Mouse (Mus musculus) gastrocnemius, adult 2 months (tissue): Measurements from ENCODE around the gene A030005K14Rik. TPM values are rescaled to one million over a fixed set of nuclear protein-coding genes. Genes with fewer than 3 reads are reported as not detected.
A peak's percentile ranks its signal among the peaks of the same experiment; 100 is the strongest.

ENCODE experiments used
- DNase-seq: peaks from one replicate; pipeline ENCODE4 v3.0.0; 2022
- H3K27ac ChIP-seq: fragments of 200-600 bp; 2 replicates; pipeline ENCODE4 v1.8.1; 2022; ENCODE audit warnings: mild to moderate bottlenecking
- H3K4me3 ChIP-seq: fragments of 200-600 bp; 2 replicates; pipeline ENCODE4 v1.8.1; 2022; ENCODE audit warnings: mild to moderate bottlenecking, moderate library complexity
- CTCF ChIP-seq: fragments of 200-600 bp; IDR thresholded peaks from 2 replicates; pipeline ENCODE4 v1.8.1; 2022; ENCODE audit warnings: antibody characterized with exemption, mild to moderate bottlenecking, moderate library complexity
- intact Hi-C: fragments of 180-260 bp; cut with DNase I; formaldehyde crosslinking; loops from one replicate; pipeline ENCODE4 v1.15.1; 2025
- total RNA-seq, 2 experiments: library from RNA; stranded (reverse); gene quantifications; 2 replicates each; pipeline ENCODE4 v1.2.3; 2021

A030005K14Rik gene
- total RNA-seq, 2 experiments from 2014 or later, result not detected

DNA sequence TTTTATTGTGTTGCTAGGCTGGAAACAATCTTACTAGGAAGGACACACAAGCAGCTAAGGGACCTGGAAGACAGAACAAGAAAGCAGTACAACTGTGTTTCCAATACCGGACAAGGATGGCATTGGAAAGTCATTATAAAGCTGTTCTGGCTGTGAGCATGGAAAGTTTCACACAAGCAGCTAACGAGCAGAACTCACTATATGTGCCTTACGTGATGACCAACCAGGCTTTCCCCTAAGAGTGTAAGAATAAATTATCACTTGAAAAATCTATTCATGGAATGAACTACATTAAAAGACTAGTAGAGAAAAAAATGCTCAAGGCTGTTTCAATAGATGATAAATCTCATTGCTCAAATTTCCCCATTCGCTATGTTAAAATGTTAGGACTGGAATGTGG is 7.4 kb upstream of the A030005K14Rik start:
- no peak for DNase-seq
- Histone ChIP-seq H3K4me3 (no peak overlapping the region), H3K27ac (no peak overlapping the region)
- intact Hi-C loops, result no loop called here
- TF ChIP-seq CTCF, result no peak

DNA sequence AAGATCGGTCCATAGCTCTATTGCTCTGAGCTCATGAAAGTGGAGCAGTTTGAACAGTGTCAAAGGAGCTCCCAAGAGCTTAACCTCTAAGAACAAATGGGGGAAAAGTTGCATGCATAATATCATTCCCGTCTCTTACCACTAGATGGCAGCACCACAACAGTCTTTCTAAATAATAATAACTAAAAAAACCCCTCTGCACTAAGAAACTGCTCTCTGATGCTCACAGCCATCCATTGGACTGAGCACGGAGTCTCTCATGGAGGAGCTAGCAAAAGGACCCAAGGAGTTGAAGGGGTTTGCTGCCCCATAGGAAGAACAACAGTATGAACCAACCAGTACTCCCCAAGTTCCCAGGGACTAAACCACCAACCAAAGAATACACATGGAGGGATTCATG is 5.7 kb upstream of the A030005K14Rik start:
- Histone ChIP-seq H3K27ac (no peak overlapping the region), H3K4me3 (no peak overlapping the region)
- TF ChIP-seq CTCF, result peak; percentile 71
- intact Hi-C loops, result loop anchor here (2.0 to 5.0 kb wide), 2 partner anchors 122 to 652 kb away; no protein-coding TSS in a partner anchor
- DNase-seq, result no peak

DNA sequence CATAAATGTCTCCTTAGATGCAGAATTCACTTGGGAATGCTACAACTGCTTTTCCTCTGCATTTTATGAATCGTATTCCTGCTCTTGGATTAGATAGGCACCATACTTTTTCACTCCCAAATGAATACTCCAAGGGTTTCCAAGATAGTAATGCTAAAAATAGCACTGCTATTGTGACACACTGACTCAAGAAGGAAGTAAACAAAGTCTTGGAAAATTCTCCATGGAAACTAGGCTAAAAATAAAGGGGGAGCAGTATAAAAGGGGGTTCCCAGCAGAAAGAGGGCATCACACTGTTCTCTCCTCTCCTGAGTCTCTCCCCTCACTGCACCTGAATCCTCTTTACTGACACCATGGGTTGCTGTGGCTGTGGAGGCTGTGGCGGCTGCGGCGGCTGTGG is 1.5 kb upstream of the A030005K14Rik start, which contains the start of gene Krtap28-13:
Gene Krtap28-13 (plus strand): TSS at position 288 of the 400 bp plus-strand sequence.
- intact Hi-C loops, result loop anchor here (5.0 kb wide), 1 partner anchor 657 kb away; no protein-coding TSS in a partner anchor
- Histone ChIP-seq H3K27ac (no peak within 1 kb of the TSS), H3K4me3 (no peak within 1 kb of the TSS)
- TF ChIP-seq CTCF, result no peak
- no peak for DNase-seq

DNA sequence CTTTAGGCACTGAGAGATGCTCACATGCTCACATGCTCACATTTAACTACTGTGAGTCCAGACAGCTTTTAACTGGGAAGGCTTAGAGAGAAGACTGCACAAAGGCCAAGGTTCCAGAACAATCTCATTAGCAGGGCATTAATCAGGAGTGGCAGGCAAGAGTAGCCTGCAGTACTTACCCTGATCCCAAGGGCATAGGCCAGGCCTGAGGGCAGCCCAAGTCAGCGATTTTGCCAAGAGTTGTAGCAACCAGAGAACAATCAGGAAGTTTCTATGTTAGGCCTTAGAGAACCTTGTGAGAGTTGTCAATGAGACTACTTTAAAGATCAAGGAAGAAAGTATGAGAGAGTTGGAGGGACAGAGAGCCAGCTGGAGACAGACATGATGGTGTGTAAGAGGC is 697 bp downstream of the A030005K14Rik start:
- H3K27ac ChIP-seq, result no peak overlapping the region
- TF ChIP-seq CTCF, result no peak

DNA sequence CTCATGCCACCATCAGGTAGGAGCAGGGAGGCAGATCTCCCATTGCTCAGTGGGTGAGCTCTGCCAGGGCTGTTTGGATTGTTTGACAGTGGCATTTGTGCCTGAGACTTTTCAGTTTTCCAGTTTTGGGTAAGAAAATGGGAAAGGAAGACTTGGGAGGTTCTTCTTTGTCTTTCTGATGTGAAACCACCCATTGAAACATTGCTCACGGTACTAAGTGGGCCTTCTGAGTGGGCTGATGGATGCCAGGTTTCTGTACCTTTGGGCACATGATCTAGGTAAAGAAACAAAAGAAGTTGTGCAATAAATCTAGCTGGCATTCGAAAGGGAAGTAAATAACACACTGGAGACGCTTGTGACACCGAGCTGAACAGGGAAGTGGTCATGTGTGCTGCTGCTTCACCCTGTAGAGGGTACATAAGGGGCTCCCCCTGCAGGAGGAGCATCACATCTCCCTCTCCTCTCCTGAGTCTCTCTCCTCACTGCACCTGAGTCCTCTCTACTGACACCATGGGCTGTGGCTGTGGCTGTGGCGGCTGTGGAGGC is 14.2 kb downstream of the A030005K14Rik start, which contains the start of gene Gm47969:
Gene Gm47969 (plus strand): TSS at position 51 of the 546 bp plus-strand sequence.
- no peak within 1 kb of the TSS for H3K27ac ChIP-seq
- DNase-seq, result no peak
- intact Hi-C loops, result no loop called here
- no peak for TF ChIP-seq CTCF
- H3K4me3 ChIP-seq, result no peak within 1 kb of the TSS

More for the DNA sequence above, 697 bp downstream of the A030005K14Rik start:
- intact Hi-C loops, result no loop called here
- no peak overlapping the region for H3K4me3 ChIP-seq
- no peak for DNase-seq

DNA sequence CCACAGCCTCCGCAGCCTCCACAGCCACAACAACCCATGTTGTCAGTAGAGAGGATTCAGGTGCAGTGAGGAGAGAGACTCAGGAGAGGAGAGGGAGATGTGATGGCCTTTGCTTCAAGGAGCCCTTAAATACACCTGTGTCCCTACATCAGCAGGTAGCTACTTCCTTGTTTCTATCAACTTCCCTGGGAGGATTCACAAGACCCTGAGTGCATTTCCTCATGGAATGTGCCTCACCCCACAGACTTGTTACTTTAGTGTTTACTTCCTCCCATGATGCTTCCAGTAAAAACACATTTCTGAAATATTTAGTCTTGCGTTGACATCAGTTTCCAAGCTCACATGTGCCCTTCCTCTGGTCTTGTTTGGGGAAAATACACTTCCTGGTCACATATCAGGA is 16.8 kb downstream of the A030005K14Rik start, which contains the start of gene Krtap28-10:
Gene Krtap28-10 (minus strand): TSS at position 101 of the 400 bp plus-strand sequence.
- no peak within 1 kb of the TSS for H3K4me3 ChIP-seq
- intact Hi-C loops, result no loop called here

GRCm38 (mm10) chr1:83039080-83039479 is 20.1 kb downstream of the A030005K14Rik start:
- no peak for TF ChIP-seq CTCF
- Histone ChIP-seq H3K4me3 (no peak overlapping the region), H3K27ac (no peak overlapping the region)
- intact Hi-C loops, result no loop called here
- no peak for DNase-seq

More for the DNA sequence above, 16.8 kb downstream of the A030005K14Rik start, which contains the start of gene Krtap28-10:
- DNase-seq, result no peak
- no peak within 1 kb of the TSS for H3K27ac ChIP-seq
- no peak for TF ChIP-seq CTCF

GRCm38 (mm10) chr1:83038109-83038672 is 21.0 kb downstream of the A030005K14Rik start, which contains the start of gene Slc19a3:
TSS of gene Slc19a3 (minus strand) at chr1:83038448.
- no peak for TF ChIP-seq CTCF
- Histone ChIP-seq H3K27ac (peak within 1 kb of the TSS; percentile 43), H3K4me3 (peak within 1 kb of the TSS; percentile 72)
- DNase-seq, result peak; percentile 31
- intact Hi-C loops, result no loop called here

DNA sequence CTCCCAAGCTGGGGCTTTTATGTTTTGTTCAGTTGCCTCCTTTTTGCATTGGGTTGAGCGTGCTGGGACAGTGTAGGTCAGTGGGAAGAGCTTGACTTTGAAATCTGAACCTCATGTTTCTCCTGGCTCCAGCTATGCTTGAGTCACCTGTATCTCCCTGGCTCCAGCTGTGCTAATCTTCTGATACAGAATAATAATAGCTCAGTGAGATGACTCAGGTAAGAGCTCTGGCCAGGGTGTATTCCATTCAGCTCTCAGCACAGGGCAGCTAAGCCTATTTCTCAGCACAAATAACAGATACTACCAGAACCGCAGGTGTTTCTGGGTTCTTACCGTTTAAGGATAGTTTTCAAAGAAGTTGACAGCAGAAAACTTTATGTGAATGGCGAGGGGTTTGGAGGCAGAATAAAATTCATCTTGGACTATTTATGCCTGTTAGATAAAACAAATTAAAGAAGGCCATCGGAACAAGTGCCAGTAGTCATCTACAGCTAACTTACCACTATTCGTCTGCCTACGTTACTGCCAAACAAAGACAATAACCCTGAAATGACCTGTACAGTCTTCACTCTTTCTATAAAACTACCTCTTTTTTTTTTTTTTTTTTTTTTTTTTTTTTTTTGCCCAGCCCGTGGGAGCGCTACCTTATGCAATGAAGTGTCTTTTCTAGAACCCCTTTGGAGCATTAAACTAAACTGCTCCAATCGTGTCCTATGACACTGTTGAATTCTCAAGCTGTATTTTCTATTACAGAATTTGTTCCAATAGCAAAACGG is 22.1 kb downstream of the A030005K14Rik start:
- no peak for TF ChIP-seq CTCF
- no peak for DNase-seq
- intact Hi-C loops, result no loop called here
- peak overlapping the region; percentile 72; the same call in 1 of the 2 replicates for H3K4me3 ChIP-seq
- H3K27ac ChIP-seq, result no peak overlapping the region

- intact Hi-C loops, result no loop called here
- Histone ChIP-seq H3K4me3 (no peak overlapping the region), H3K27ac (no peak overlapping the region)
- DNase-seq, result no peak
- no peak for TF ChIP-seq CTCF
Observed at GRCm38 (mm10) chr1:83034509-83034908, 24.7 kb downstream of the A030005K14Rik start.

DNA sequence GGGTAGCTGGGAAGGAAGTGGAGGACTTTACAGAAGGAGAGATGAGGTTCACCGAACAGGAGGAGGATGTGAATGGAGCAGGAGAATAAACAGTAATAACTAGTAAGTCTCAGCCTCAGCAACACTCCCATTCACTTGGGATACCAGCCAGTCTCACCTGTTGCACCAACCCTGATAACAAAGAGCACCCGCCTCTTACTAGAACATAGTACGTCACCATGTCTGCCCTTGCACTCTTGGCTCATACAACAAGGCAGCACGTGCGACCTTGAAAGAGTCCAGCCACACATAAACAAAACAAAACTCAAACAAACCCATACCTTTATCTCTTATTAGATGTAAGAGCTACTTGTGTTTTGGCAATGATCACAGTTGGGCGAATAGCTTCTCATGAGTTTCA is 26.7 kb downstream of the A030005K14Rik start:
- no peak for DNase-seq
- no peak for TF ChIP-seq CTCF
- no peak overlapping the region for H3K27ac ChIP-seq
- no peak overlapping the region for H3K4me3 ChIP-seq
- intact Hi-C loops, result no loop called here

GRCm38 (mm10) chr1:83031950-83032349 is 27.2 kb downstream of the A030005K14Rik start:
- no peak for DNase-seq
- Histone ChIP-seq H3K4me3 (no peak overlapping the region), H3K27ac (no peak overlapping the region)
- no peak for TF ChIP-seq CTCF
- intact Hi-C loops, result no loop called here

DNA sequence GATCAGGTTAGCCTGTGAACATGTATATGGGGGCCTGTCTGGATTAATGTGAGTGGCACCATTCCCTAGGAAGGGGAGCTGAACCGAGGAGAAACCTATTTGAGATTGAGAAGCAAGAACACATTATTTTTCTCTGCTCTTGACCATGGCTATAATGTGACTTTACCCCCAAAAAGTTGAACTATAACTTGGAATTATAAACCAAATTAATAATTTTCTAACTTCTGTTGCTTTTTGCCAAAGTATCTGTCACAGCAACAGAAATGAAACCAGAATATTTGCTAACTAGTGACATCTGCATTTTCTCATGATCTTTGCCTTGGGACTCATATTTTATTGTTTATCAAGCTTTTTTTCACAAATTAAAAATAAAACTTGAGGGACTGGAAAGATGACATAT is 42.6 kb downstream of the A030005K14Rik start:
- no peak for DNase-seq
- no peak for TF ChIP-seq CTCF
- intact Hi-C loops, result no loop called here
- no peak overlapping the region for H3K27ac ChIP-seq
- no peak overlapping the region for H3K4me3 ChIP-seq
